Mouse (Mus musculus) brain, adult 10 weeks (tissue): ENCODE measurements around the gene Ptges3. TPM values are rescaled to one million over a fixed set of nuclear protein-coding genes. Genes with fewer than 3 reads are reported as not detected.

Experiments used
- polyA plus RNA-seq: library from polyadenylated mRNA; stranded (reverse); fragments of 350-450 nt; fragmentation: Illumina TruSeq; extraction: RNeasy Lipid Tissue Mini Kit (QIAGEN cat#74804); gene quantifications from one replicate; pipeline ENCODE4 v1.2.3, GENCODE M21; 2015; ENCODE audit warnings: low read depth, low replicate concordance

Gene Ptges3
- polyA plus RNA-seq, result 153 TPM

DNA sequence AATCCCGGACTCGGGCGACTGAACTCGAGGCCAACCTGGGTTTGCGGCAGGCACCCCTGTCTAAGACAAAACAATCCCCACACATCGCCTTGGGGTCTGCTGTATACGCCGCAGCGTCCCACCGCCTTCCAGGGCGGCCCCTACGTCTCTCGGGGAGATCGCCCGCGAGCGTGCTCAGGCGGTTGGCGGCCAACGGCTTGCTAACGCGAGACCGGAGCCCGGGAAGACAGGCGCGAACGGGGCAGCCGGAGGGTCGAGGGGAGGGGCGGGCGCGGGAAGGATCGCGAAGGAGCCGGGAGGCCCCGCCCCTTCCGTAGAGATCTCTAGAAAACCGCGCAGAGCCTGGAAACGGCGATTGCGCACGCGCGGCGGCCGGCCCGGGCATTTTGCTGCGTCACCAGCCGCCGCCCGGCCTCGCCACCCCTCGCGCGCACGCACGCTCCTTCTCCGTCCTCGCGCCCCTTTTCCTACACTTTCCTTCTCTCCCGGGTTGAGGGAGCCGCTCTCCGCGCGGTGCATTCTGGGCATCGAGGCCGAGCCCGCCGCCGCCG is at the start of gene Ptges3:
TSS of gene Ptges3 (plus strand) at position 354 of the 551 bp plus-strand sequence.

GRCm38 (mm10) chr10:128015068-128015934 is 43.5 kb upstream of the Ptges3 start, which contains the start of gene Prim1:
TSS of gene Prim1 (plus strand) at chr10:128015168.

DNA sequence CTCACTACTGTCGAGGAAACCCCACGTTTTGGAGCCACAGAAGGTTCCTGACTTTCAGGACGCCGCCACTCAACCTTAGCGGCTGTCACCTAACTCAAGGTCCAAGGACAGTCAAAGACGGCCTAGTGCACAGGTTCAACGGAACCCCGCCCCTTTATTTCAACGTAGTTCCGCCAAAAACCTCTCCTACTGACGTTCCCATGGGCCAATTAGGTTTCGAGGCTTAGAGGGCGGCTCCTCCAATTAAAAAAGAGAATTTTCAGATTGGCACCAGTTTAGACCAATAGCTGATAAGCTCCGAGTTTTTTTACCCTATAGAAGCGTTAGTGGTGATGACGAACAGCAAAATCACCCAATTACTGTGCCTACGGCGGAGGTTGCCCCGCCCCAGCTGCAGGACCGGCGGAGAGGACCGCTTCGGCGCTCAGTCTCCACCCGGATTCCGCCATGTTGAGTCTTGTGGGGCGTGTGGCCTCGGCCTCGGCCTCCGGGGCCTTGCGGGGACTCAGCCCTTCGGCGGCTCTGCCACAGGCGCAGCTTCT is 24.2 kb downstream of the Ptges3 start, which contains the start of gene Atp5b:
TSS of gene Atp5b (plus strand) at position 394 of the 542 bp plus-strand sequence.

DNA sequence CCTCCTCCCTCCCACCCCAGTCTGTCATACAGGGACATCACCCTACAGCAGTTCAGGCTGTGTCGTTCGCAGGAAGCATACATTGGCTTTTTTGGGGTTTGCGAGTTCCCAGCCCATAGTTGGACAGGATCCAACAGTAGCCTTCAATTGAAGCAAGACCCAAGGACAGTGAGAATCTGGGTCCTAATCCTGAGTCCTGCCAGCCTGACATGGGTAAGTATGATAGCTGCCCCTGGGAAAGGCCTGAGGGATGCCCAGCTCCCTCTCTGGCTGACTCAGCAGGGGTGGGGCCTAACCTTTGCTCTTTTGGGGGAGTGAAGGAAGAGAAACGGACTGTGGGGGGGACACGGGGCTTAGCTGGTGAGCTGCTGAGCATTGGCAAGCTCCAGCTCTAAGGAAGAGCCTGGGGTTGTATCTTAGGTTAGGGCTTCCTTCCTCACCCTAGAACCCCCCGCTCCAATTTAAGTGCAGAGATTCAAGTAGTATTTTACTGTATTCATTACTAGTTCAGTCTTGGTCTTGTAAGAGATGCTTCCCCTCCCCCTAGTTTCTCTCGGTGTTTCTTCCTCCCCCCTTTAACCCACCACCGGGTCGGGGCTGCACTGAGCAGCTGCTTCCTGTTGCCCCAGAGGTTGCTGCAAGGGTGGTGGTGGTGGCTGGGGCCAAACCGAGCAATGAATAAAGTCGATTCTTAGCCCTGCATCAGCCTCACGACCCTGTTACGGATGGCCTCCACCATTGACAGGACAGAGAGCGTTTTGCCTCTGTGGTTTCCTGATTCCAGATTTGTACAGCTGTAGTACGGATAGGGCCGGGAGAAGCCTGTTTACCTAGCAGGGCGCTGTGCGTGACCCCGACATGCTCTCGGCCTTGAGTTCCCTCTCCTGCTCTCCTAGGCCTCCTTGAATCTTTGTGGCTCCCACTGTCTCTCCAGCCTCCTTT is 33.1 kb downstream of the Ptges3 start, which contains the start of gene Baz2a:
TSS of gene Baz2a (plus strand) at position 14 of the 942 bp plus-strand sequence.

Other genes with a start within 250 kb of the Ptges3 start
- not detected for gene Rdh19, start 209.0 kb upstream of the Ptges3 start, polyA plus RNA-seq
- gene Rdh16f2, start 192.5 kb upstream of the Ptges3 start, polyA plus RNA-seq, result not detected
- gene Rdh7, start 170.1 kb upstream of the Ptges3 start, polyA plus RNA-seq, result not detected
- gene Sdr9c7, start 160.4 kb upstream of the Ptges3 start, polyA plus RNA-seq, result not detected
- gene Hsd17b6, start 51.3 kb upstream of the Ptges3 start, polyA plus RNA-seq, result not detected
- gene Prim1, start 43.8 kb upstream of the Ptges3 start, polyA plus RNA-seq, result 10.8 TPM
- gene Naca, start 23.4 kb upstream of the Ptges3 start, polyA plus RNA-seq, result 731 TPM
- 1,953 TPM for gene Atp5b, start 24.3 kb downstream of the Ptges3 start, polyA plus RNA-seq
- gene Baz2a, start 32.6 kb downstream of the Ptges3 start, polyA plus RNA-seq, result 20.7 TPM
- gene Rbms2, start 121.3 kb downstream of the Ptges3 start, polyA plus RNA-seq, result 11.2 TPM
- 39.5 TPM for gene Gls2, start 135.5 kb downstream of the Ptges3 start, polyA plus RNA-seq
- gene Spryd4, start 152.9 kb downstream of the Ptges3 start, polyA plus RNA-seq, result 11.4 TPM
- not detected for gene Mip, start 166.9 kb downstream of the Ptges3 start, polyA plus RNA-seq
- gene Timeless, start 173.1 kb downstream of the Ptges3 start, polyA plus RNA-seq, result 4.7 TPM
- not detected for gene Apon, start 195.1 kb downstream of the Ptges3 start, polyA plus RNA-seq
- gene Apof, start 209.7 kb downstream of the Ptges3 start, polyA plus RNA-seq, result not detected
- gene Stat2, start 211.6 kb downstream of the Ptges3 start, polyA plus RNA-seq, result 22.9 TPM
- gene Il23a, start 239.8 kb downstream of the Ptges3 start, polyA plus RNA-seq, result 0.46 TPM
- 13.7 TPM for gene Pan2, start 244.4 kb downstream of the Ptges3 start, polyA plus RNA-seq